Mouse (Mus musculus) intestine, embryonic 15.5 days (tissue): Measurements from ENCODE around the gene Svip. TPM values are rescaled to one million over a fixed set of nuclear protein-coding genes. Genes with fewer than 3 reads are reported as not detected.

ENCODE experiments used
- ATAC-seq: fragments of 200-750 bp; cut with Nextera tagmentation; 2 replicates; pipeline ENCODE4 v1.8.0; 2017; ENCODE audit warnings: moderate TSS enrichment, moderate library complexity
- H3K27ac ChIP-seq: fragments of 300-500 bp; sonication (generic); 2 replicates; pipeline ENCODE4 v1.5.1; 2015; ENCODE audit warnings: mild to moderate bottlenecking, inconsistent platforms
- H3K27me3 ChIP-seq: fragments of 300-500 bp; sonication (generic); replicated peaks from 2 replicates; pipeline ENCODE4 v1.6.1; 2015; ENCODE audit warnings: inconsistent platforms
- H3K36me3 ChIP-seq: fragments of 300-500 bp; sonication (generic); 2 replicates; pipeline ENCODE4 v1.6.1; 2015; ENCODE audit warnings: inconsistent platforms
- H3K4me1 ChIP-seq: fragments of 300-500 bp; sonication (generic); replicated peaks from 2 replicates; pipeline ENCODE4 v1.6.1; 2015; ENCODE audit warnings: inconsistent platforms
- H3K4me2 ChIP-seq: fragments of 300-500 bp; sonication (generic); replicated peaks from 2 replicates; pipeline ENCODE4 v1.6.1; 2015; ENCODE audit warnings: mild to moderate bottlenecking, inconsistent platforms
- H3K4me3 ChIP-seq: fragments of 300-500 bp; sonication (generic); replicated peaks from 2 replicates; pipeline ENCODE4 v1.5.1; 2015; ENCODE audit warnings: inconsistent platforms
- H3K9ac ChIP-seq: fragments of 300-500 bp; sonication (generic); 2 replicates; pipeline ENCODE4 v1.6.1; 2015; ENCODE audit warnings: inconsistent platforms
- H3K9me3 ChIP-seq: fragments of 300-500 bp; sonication (generic); 2 replicates; pipeline ENCODE4 v1.6.1; 2016; ENCODE audit warnings: inconsistent platforms
- WGBS: fragments of 180-500 bp; shearing (Covaris S2); methylation state at CpG from one replicate; pipeline ENCODE4 v1.1.7; 2015; 5-methylcytosine and 5-hydroxymethylcytosine counted together
- polyA plus RNA-seq: library from polyadenylated mRNA; unstranded; fragments of >200 nt; fragmentation: Nextera tagmentation; extraction: Ambion mirVana; gene quantifications from 2 replicates; pipeline ENCODE4 v1.2.1, GENCODE M21; 2015

The Svip gene
- polyA plus RNA-seq, 1 experiment from 2014 or later = 18.0 TPM

GRCm38 (mm10) chr7:51982303-51982702 is 23.5 kb downstream of the Svip start:
- WGBS = 23% methylated on average over 1 of the region's 1 CpGs
- Histone ChIP-seq H3K36me3 (no peaks in the 10 kb centered on the region), H3K9ac (no peak overlapping the region), H3K4me1 (no peaks in the 10 kb centered on the region), H3K27ac (no peak overlapping the region), H3K4me3 (no peak overlapping the region), H3K9me3 (no peaks in the 10 kb centered on the region), H3K4me2 (no peak overlapping the region), H3K27me3 (no peaks in the 10 kb centered on the region)
- no peak for ATAC-seq

- Histone ChIP-seq H3K4me3 (no peak overlapping the region), H3K27me3 (no peaks in the 10 kb centered on the region), H3K36me3 (no peaks in the 10 kb centered on the region), H3K9ac (no peak overlapping the region), H3K4me1 (no peaks in the 10 kb centered on the region), H3K4me2 (no peak overlapping the region), H3K9me3 (no peaks in the 10 kb centered on the region), H3K27ac (no peak overlapping the region)
- ATAC-seq = no peak
- WGBS = 45% methylated on average over 5 of the region's 5 CpGs
These were observed 26.5 kb downstream of the Svip start for GRCm38 (mm10) chr7:51979271-51979670.

- no peaks in the 10 kb centered on the region for H3K36me3 ChIP-seq
- H3K4me2 ChIP-seq = no peak overlapping the region
- ATAC-seq = no peak
- H3K4me1 ChIP-seq = no peaks in the 10 kb centered on the region
- no peak overlapping the region for H3K27ac ChIP-seq
- no peaks in the 10 kb centered on the region for H3K27me3 ChIP-seq
- no peak overlapping the region for H3K4me3 ChIP-seq
- 81% methylated on average over 6 of the region's 6 CpGs for WGBS
- no peaks in the 10 kb centered on the region for H3K9me3 ChIP-seq
- H3K9ac ChIP-seq = no peak overlapping the region
These were observed 30.6 kb downstream of the Svip start for GRCm38 (mm10) chr7:51975181-51975580.

- H3K27me3 ChIP-seq = no peaks in the 10 kb centered on the region
These were observed 32.3 kb downstream of the Svip start for GRCm38 (mm10) chr7:51973526-51973925.

GRCm38 (mm10) chr7:51973091-51973490 is 32.7 kb downstream of the Svip start:
- no peak for ATAC-seq
- no peak overlapping the region for H3K27ac ChIP-seq
- WGBS = 77% methylated on average over 5 of the region's 5 CpGs

More at GRCm38 (mm10) chr7:51973526-51973925, 32.3 kb downstream of the Svip start:
- Histone ChIP-seq H3K27ac (no peak overlapping the region), H3K4me3 (no peak overlapping the region), H3K4me1 (no peaks in the 10 kb centered on the region), H3K4me2 (no peak overlapping the region), H3K9ac (no peak overlapping the region), H3K36me3 (no peaks in the 10 kb centered on the region), H3K9me3 (no peaks in the 10 kb centered on the region)
- no peak for ATAC-seq
- 75% methylated on average over 2 of the region's 2 CpGs for WGBS

GRCm38 (mm10) chr7:51972252-51972855 is 33.5 kb downstream of the Svip start:
- Histone ChIP-seq H3K36me3 (no peaks in the 10 kb centered on the region), H3K4me3 (no peak overlapping the region), H3K4me1 (no peaks in the 10 kb centered on the region), H3K9me3 (no peaks in the 10 kb centered on the region), H3K9ac (no peak overlapping the region), H3K27ac (no peak overlapping the region), H3K27me3 (no peaks in the 10 kb centered on the region), H3K4me2 (no peak overlapping the region)
- no peak for ATAC-seq
- WGBS = 38% methylated on average over 6 of the region's 6 CpGs

More at GRCm38 (mm10) chr7:51973091-51973490, 32.7 kb downstream of the Svip start:
- H3K36me3 ChIP-seq = no peaks in the 10 kb centered on the region
- no peak overlapping the region for H3K9ac ChIP-seq
- no peak overlapping the region for H3K4me2 ChIP-seq
- H3K27me3 ChIP-seq = no peaks in the 10 kb centered on the region
- no peak overlapping the region for H3K4me3 ChIP-seq
- no peaks in the 10 kb centered on the region for H3K4me1 ChIP-seq
- no peaks in the 10 kb centered on the region for H3K9me3 ChIP-seq

GRCm38 (mm10) chr7:51969379-51969778 is 36.4 kb downstream of the Svip start:
- no peak overlapping the region for H3K4me3 ChIP-seq
- H3K9me3 ChIP-seq = no peaks in the 10 kb centered on the region
- H3K27me3 ChIP-seq = no peaks in the 10 kb centered on the region
- no peaks in the 10 kb centered on the region for H3K4me1 ChIP-seq
- no peak overlapping the region for H3K27ac ChIP-seq
- no peak for ATAC-seq
- H3K4me2 ChIP-seq = no peak overlapping the region
- H3K9ac ChIP-seq = no peak overlapping the region
- no peaks in the 10 kb centered on the region for H3K36me3 ChIP-seq

- H3K4me2 ChIP-seq = no peak overlapping the region
These were observed 38.2 kb downstream of the Svip start for GRCm38 (mm10) chr7:51967581-51967980.

GRCm38 (mm10) chr7:51964681-51965080 is 41.1 kb downstream of the Svip start:
- Histone ChIP-seq H3K27ac (no peak overlapping the region), H3K27me3 (no peaks in the 10 kb centered on the region), H3K36me3 (no peaks in the 10 kb centered on the region), H3K4me2 (no peak overlapping the region), H3K9ac (no peak overlapping the region), H3K9me3 (no peaks in the 10 kb centered on the region), H3K4me3 (no peak overlapping the region), H3K4me1 (no peaks in the 10 kb centered on the region)
- no peak for ATAC-seq
- WGBS = 81% methylated on average over 7 of the region's 7 CpGs

More at GRCm38 (mm10) chr7:51967581-51967980, 38.2 kb downstream of the Svip start:
- Histone ChIP-seq H3K27me3 (no peaks in the 10 kb centered on the region), H3K36me3 (no peaks in the 10 kb centered on the region), H3K9ac (no peak overlapping the region), H3K4me1 (no peaks in the 10 kb centered on the region), H3K27ac (no peak overlapping the region), H3K9me3 (no peaks in the 10 kb centered on the region), H3K4me3 (no peak overlapping the region)
- 88% methylated on average over 4 of the region's 4 CpGs for WGBS
- ATAC-seq = no peak

GRCm38 (mm10) chr7:51962219-51962952 is 43.4 kb downstream of the Svip start:
- 78% methylated on average over 10 of the region's 10 CpGs for WGBS

GRCm38 (mm10) chr7:51960698-51961374 is 45.0 kb downstream of the Svip start:
- Histone ChIP-seq H3K27me3 (no peaks in the 10 kb centered on the region), H3K4me2 (no peak overlapping the region), H3K36me3 (no peaks in the 10 kb centered on the region), H3K9me3 (no peaks in the 10 kb centered on the region), H3K4me3 (no peak overlapping the region), H3K9ac (no peak overlapping the region), H3K27ac (no peak overlapping the region), H3K4me1 (no peaks in the 10 kb centered on the region)
- no peak for ATAC-seq
- WGBS = 60% methylated on average over 6 of the region's 6 CpGs

More at GRCm38 (mm10) chr7:51962219-51962952, 43.4 kb downstream of the Svip start:
- Histone ChIP-seq H3K27ac (no peak overlapping the region), H3K4me1 (no peaks in the 10 kb centered on the region), H3K4me3 (no peak overlapping the region), H3K9ac (no peak overlapping the region), H3K4me2 (no peak overlapping the region), H3K9me3 (no peaks in the 10 kb centered on the region), H3K27me3 (no peaks in the 10 kb centered on the region), H3K36me3 (no peaks in the 10 kb centered on the region)
- ATAC-seq = no peak

GRCm38 (mm10) chr7:51957766-51958165 is 48.1 kb downstream of the Svip start:
- no peak for ATAC-seq
- Histone ChIP-seq H3K36me3 (no peaks in the 10 kb centered on the region), H3K9ac (no peak overlapping the region), H3K9me3 (no peaks in the 10 kb centered on the region), H3K4me2 (no peak overlapping the region), H3K27me3 (no peaks in the 10 kb centered on the region), H3K4me1 (no peaks in the 10 kb centered on the region), H3K27ac (no peak overlapping the region), H3K4me3 (no peak overlapping the region)
